Mouse (Mus musculus): ENCODE results near the gene Robo2. TPM values are rescaled to one million over a fixed set of nuclear protein-coding genes. Genes with fewer than 3 reads are reported as not detected.

Gene Robo2
- total and polyA plus RNA-seq, 2 experiments from 2014 or later, result 45.5 to 114 TPM

- Histone ChIP-seq H3K4me2 (ENCODE audit: low read depth) (no peak overlapping the region), H3K4me3 (ENCODE audit: low read depth, low read length) (no peak overlapping the region), H3K27me3 (ENCODE audit: insufficient read depth, low read length) (no peaks in the 10 kb centered on the region), H3K27ac (ENCODE audit: low read depth, low read length) (no peak overlapping the region), H3K36me3 (ENCODE audit: insufficient read depth) (no peaks in the 10 kb centered on the region), H3K9me3 (ENCODE audit: low read length) (no peaks in the 10 kb centered on the region), H3K9ac (no peak overlapping the region), H3K4me1 (ENCODE audit: insufficient read depth) (no peaks in the 10 kb centered on the region)
- WGBS, result 70% methylated on average over 4 of the region's 4 CpGs
- ATAC-seq, result no peak
- no peak for DNase-seq
- TF ChIP-seq CTCF (IDR thresholded peaks at IDR 0.05; ENCODE audit: low read depth), result no peak
Measured at GRCm38 (mm10) chr16:73914936-73915335, 496.7 kb downstream of the Robo2 start.

DNA sequence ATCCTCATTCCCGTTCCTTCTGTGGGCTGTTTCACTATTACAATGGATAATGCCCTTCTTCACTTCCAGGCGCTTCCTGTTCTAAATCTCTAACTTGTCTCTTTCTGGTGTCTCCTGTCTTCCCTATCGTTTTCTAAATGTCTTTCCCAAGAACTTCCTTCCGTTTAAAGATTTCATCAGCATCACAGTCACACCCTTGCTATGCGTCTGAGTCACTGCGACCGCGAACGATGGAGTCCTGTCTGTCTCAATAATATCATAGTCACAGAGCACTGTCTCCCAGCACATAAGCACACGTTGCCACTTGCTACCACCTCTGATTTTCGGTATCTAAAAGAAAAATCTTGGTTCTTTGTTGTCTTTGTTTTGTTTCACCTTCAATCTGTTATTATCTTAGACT, 503.1 kb downstream of the Robo2 start:
- no peaks in the 10 kb centered on the region for H3K27me3 ChIP-seq (ENCODE audit: insufficient read depth, low read length)
- TF ChIP-seq CTCF (IDR thresholded peaks at IDR 0.05; ENCODE audit: low read depth), result no peak
- peaks cover 4% of the 10 kb centered on the region; the same call in 1 of the 2 replicates for H3K36me3 ChIP-seq (ENCODE audit: insufficient read depth)
- WGBS, result 90% methylated on average over 11 of the region's 11 CpGs
- ATAC-seq (no peak), DNase-seq (no peak)
- no peak overlapping the region for H3K9ac ChIP-seq
- no peak overlapping the region for H3K27ac ChIP-seq (ENCODE audit: low read depth, low read length)
- no peak overlapping the region for H3K4me3 ChIP-seq (ENCODE audit: low read depth, low read length)
- H3K4me2 ChIP-seq (ENCODE audit: low read depth), result no peak overlapping the region
- H3K4me1 ChIP-seq (ENCODE audit: insufficient read depth), result no peaks in the 10 kb centered on the region
- H3K9me3 ChIP-seq (ENCODE audit: low read length), result no peaks in the 10 kb centered on the region

- no peak for DNase-seq
- Histone ChIP-seq H3K4me3 (ENCODE audit: low read depth, low read length) (no peak overlapping the region), H3K9ac (no peak overlapping the region), H3K27ac (ENCODE audit: low read depth, low read length) (no peak overlapping the region), H3K36me3 (ENCODE audit: insufficient read depth) (no peaks in the 10 kb centered on the region), H3K9me3 (ENCODE audit: low read length) (no peaks in the 10 kb centered on the region), H3K4me2 (ENCODE audit: low read depth) (no peak overlapping the region), H3K27me3 (ENCODE audit: insufficient read depth, low read length) (no peaks in the 10 kb centered on the region), H3K4me1 (ENCODE audit: insufficient read depth) (no peaks in the 10 kb centered on the region)
- 92% methylated on average over 11 of the region's 11 CpGs for WGBS
- no peak for ATAC-seq
- TF ChIP-seq CTCF (IDR thresholded peaks at IDR 0.05; ENCODE audit: low read depth), result no peak
Measured at GRCm38 (mm10) chr16:73896856-73897255, 514.8 kb downstream of the Robo2 start.

- peak; percentile 25; the same call in 1 of the 2 replicates for ATAC-seq
- no peak overlapping the region for H3K4me3 ChIP-seq (ENCODE audit: low read depth, low read length)
- no peak overlapping the region for H3K27ac ChIP-seq (ENCODE audit: low read depth, low read length)
- no peak overlapping the region for H3K9ac ChIP-seq
- WGBS, result 21% methylated on average over 1 of the region's 1 CpGs
- no peak overlapping the region for H3K4me2 ChIP-seq (ENCODE audit: low read depth)
- no peak for DNase-seq
- no peaks in the 10 kb centered on the region for H3K36me3 ChIP-seq (ENCODE audit: insufficient read depth)
- TF ChIP-seq CTCF (IDR thresholded peaks at IDR 0.05; ENCODE audit: low read depth), result no peak
- H3K4me1 ChIP-seq (ENCODE audit: insufficient read depth), result no peaks in the 10 kb centered on the region
- no peaks in the 10 kb centered on the region for H3K27me3 ChIP-seq (ENCODE audit: insufficient read depth, low read length)
- H3K9me3 ChIP-seq (ENCODE audit: low read length), result no peaks in the 10 kb centered on the region
Measured at GRCm38 (mm10) chr16:73881911-73882310, 529.7 kb downstream of the Robo2 start.

GRCm38 (mm10) chr16:73877973-73878372, 533.7 kb downstream of the Robo2 start:
- Histone ChIP-seq H3K27ac (ENCODE audit: low read depth, low read length) (no peak overlapping the region), H3K4me3 (ENCODE audit: low read depth, low read length) (no peak overlapping the region), H3K4me1 (ENCODE audit: insufficient read depth) (no peaks in the 10 kb centered on the region), H3K4me2 (ENCODE audit: low read depth) (no peak overlapping the region), H3K9ac (no peak overlapping the region), H3K36me3 (ENCODE audit: insufficient read depth) (no peaks in the 10 kb centered on the region), H3K27me3 (ENCODE audit: insufficient read depth, low read length) (no peaks in the 10 kb centered on the region), H3K9me3 (ENCODE audit: low read length) (no peaks in the 10 kb centered on the region)
- no peak for TF ChIP-seq CTCF (IDR thresholded peaks at IDR 0.05; ENCODE audit: low read depth)
- DNase-seq (no peak), ATAC-seq (no peak)
- 68% methylated on average over 3 of the region's 3 CpGs for WGBS

GRCm38 (mm10) chr16:73874991-73875390, 536.6 kb downstream of the Robo2 start:
- H3K27me3 ChIP-seq (ENCODE audit: insufficient read depth, low read length), result no peaks in the 10 kb centered on the region
- no peaks in the 10 kb centered on the region for H3K4me1 ChIP-seq (ENCODE audit: insufficient read depth)
- no peak overlapping the region for H3K4me2 ChIP-seq (ENCODE audit: low read depth)
- no peak overlapping the region for H3K4me3 ChIP-seq (ENCODE audit: low read depth, low read length)
- no peak for DNase-seq
- no peak overlapping the region for H3K9ac ChIP-seq
- no peak overlapping the region for H3K27ac ChIP-seq (ENCODE audit: low read depth, low read length)
- WGBS, result 65% methylated on average over 2 of the region's 2 CpGs
- no peak for TF ChIP-seq CTCF (IDR thresholded peaks at IDR 0.05; ENCODE audit: low read depth)
- no peaks in the 10 kb centered on the region for H3K36me3 ChIP-seq (ENCODE audit: insufficient read depth)
- no peak for ATAC-seq
- no peaks in the 10 kb centered on the region for H3K9me3 ChIP-seq (ENCODE audit: low read length)

GRCm38 (mm10) chr16:73873828-73874558, 537.6 kb downstream of the Robo2 start:
- Histone ChIP-seq H3K9ac (no peak overlapping the region), H3K4me3 (ENCODE audit: low read depth, low read length) (no peak overlapping the region), H3K4me1 (ENCODE audit: insufficient read depth) (no peaks in the 10 kb centered on the region), H3K27ac (ENCODE audit: low read depth, low read length) (no peak overlapping the region), H3K9me3 (ENCODE audit: low read length) (no peaks in the 10 kb centered on the region), H3K27me3 (ENCODE audit: insufficient read depth, low read length) (no peaks in the 10 kb centered on the region), H3K4me2 (ENCODE audit: low read depth) (no peak overlapping the region), H3K36me3 (ENCODE audit: insufficient read depth) (no peaks in the 10 kb centered on the region)
- WGBS, result 96% methylated on average over 5 of the region's 5 CpGs
- DNase-seq, result no peak
- no peak for TF ChIP-seq CTCF (IDR thresholded peaks at IDR 0.05; ENCODE audit: low read depth)
- no peak for ATAC-seq
